Mouse (Mus musculus) CH12.LX (cell line): ENCODE data around the gene Galnt18. TPM values are rescaled to one million over a fixed set of nuclear protein-coding genes. Genes with fewer than 3 reads are reported as not detected.
A peak's percentile ranks its signal among the peaks of the same experiment; 100 is the strongest.

ENCODE experiments used
- DNase-seq: peaks from one replicate; pipeline ENCODE4 v3.0.0-alpha.2; 2013; ENCODE audit errors: extremely low read depth
- H3K27ac ChIP-seq: 2 replicates; pipeline ENCODE4 v1.5.1; 2012; ENCODE audit warnings: low read depth, mild to moderate bottlenecking, control low read depth, moderate library complexity; ENCODE audit not compliant: insufficient read depth
- H3K27me3 ChIP-seq: replicated peaks from 2 replicates; pipeline ENCODE3; 2012; ENCODE audit warnings: inconsistent platforms
- H3K36me3 ChIP-seq, 2 experiments: replicated peaks in 1 of 2; 2 replicates each; pipeline versions ENCODE3 to v1.6.1; 2012; ENCODE audit warnings: inconsistent platforms in 1 of 2, low read length in 1 of 2, mild to moderate bottlenecking in 1 of 2, mixed read lengths in 1 of 2, moderate library complexity in 1 of 2; ENCODE audit not compliant: control insufficient read depth in 1 of 2, insufficient read depth in 1 of 2
- H3K4me1 ChIP-seq, 2 experiments: 2 replicates each; pipeline ENCODE4 v1.6.1; 2012; ENCODE audit warnings: inconsistent platforms in 1 of 2, moderate library complexity in 1 of 2; ENCODE audit not compliant: insufficient read depth in 2 of 2, control insufficient read depth in 1 of 2
- H3K4me2 ChIP-seq: 2 replicates; pipeline ENCODE4 v1.6.1; 2012; ENCODE audit warnings: low read depth, mild to moderate bottlenecking, control low read depth; ENCODE audit not compliant: poor library complexity, insufficient read depth, severe bottlenecking
- H3K4me3 ChIP-seq, 3 experiments: fragments of 150-350 bp in 1 of 3; sonication (generic) in 1 of 3; replicated peaks in 1 of 3; 2 replicates each; pipeline versions ENCODE3 to v1.5.1; 2011 to 2012; ENCODE audit warnings: low read depth in 2 of 3, low read length in 2 of 3, mild to moderate bottlenecking in 2 of 3, moderate library complexity in 2 of 3, control low read depth in 1 of 3, improper control_type of control experiment in 1 of 3, inconsistent platforms in 1 of 3, mixed read lengths in 1 of 3; ENCODE audit not compliant: poor library complexity in 1 of 3
- H3K79me2 ChIP-seq: replicated peaks from 2 replicates; pipeline ENCODE4 v1.6.1; 2012; ENCODE audit warnings: mild to moderate bottlenecking, moderate library complexity; ENCODE audit not compliant: control insufficient read depth, poor library complexity, insufficient read depth, severe bottlenecking; ENCODE audit errors: extremely low read depth
- H3K9ac ChIP-seq: 2 replicates; pipeline ENCODE4 v1.6.1; 2012; ENCODE audit warnings: low read depth, mild to moderate bottlenecking, control low read depth, moderate library complexity; ENCODE audit not compliant: insufficient read depth
- H3K9me3 ChIP-seq: replicated peaks from 2 replicates; pipeline ENCODE3; 2012; ENCODE audit warnings: low read length, inconsistent platforms, mixed read lengths
- CHD1 ChIP-seq: IDR thresholded peaks from 2 replicates; pipeline ENCODE4 v1.6.1; 2012; ENCODE audit warnings: low read depth, low read length, improper control_type of control experiment, inconsistent platforms
- CTCF ChIP-seq, 2 experiments: IDR thresholded peaks in 1 of 2; conservative IDR thresholded peaks in 1 of 2; 2 replicates each; pipeline ENCODE4 v1.5.1; 2011 to 2012; ENCODE audit warnings: low read depth in 2 of 2, low read length in 2 of 2, improper control_type of control experiment in 1 of 2, inconsistent platforms in 1 of 2, mild to moderate bottlenecking in 1 of 2, moderate library complexity in 1 of 2
- GABPA ChIP-seq: IDR thresholded peaks from 2 replicates; pipeline ENCODE4 v1.6.1; 2012; ENCODE audit warnings: low read depth, low read length, improper control_type of control experiment, inconsistent platforms; ENCODE audit not compliant: insufficient replicate concordance
- MEF2A ChIP-seq: IDR thresholded peaks from 2 replicates; pipeline ENCODE4 v1.6.1; 2014; ENCODE audit warnings: low read depth, mild to moderate bottlenecking, inconsistent platforms, low read length, improper control_type of control experiment, borderline replicate concordance
- NELFE ChIP-seq: IDR thresholded peaks from 2 replicates; pipeline ENCODE4 v1.6.1; 2011; ENCODE audit warnings: low read depth, low read length, improper control_type of control experiment
- PAX5 ChIP-seq: IDR thresholded peaks from 2 replicates; pipeline ENCODE4 v1.6.1; 2012; ENCODE audit warnings: low read length, inconsistent platforms, mixed read lengths
- SMC3 ChIP-seq: IDR thresholded peaks from 2 replicates; pipeline ENCODE4 v1.6.1; 2011; ENCODE audit warnings: low read depth, low read length, improper control_type of control experiment
- TBP ChIP-seq: conservative IDR thresholded peaks from 2 replicates; pipeline ENCODE4 v1.6.1; 2011; ENCODE audit warnings: low read depth, low read length, improper control_type of control experiment
- ZMIZ1 ChIP-seq: IDR thresholded peaks from 2 replicates; pipeline ENCODE4 v1.6.1; 2012; ENCODE audit warnings: low read depth, mild to moderate bottlenecking, inconsistent platforms, low read length, improper control_type of control experiment
- dilution Hi-C: fragments of 300-500 bp; cut with MboI; formaldehyde crosslinking; loops from 2 replicates; pipeline ENCODE4 v1.14.3; 2020; ENCODE audit warnings: low sequenced_read_pairs; ENCODE audit not compliant: extremely low pct_unique_long_range_greater_than_20kb, extremely low pct_ligation_motif_present
- in situ Hi-C: fragments of 300-500 bp; cut with MboI; formaldehyde crosslinking; loops from 3 replicates; pipeline ENCODE4 v1.14.3; 2019; ENCODE audit warnings: low sequenced_read_pairs, low pct_ligation_motif_present, low pct_unique_long_range_greater_than_20kb, mixed read lengths
- polyA plus RNA-seq: library from polyadenylated mRNA; unstranded; fragments of >175 nt; gene quantifications from 2 replicates; pipeline ENCODE4 v1.2.1, GENCODE M21; 2012; ENCODE audit warnings: low read depth; ENCODE audit not compliant: insufficient read length
- total RNA-seq, 2 experiments: library from RNA; depleted of rRNA; stranded (reverse); fragments of 300-350 nt in 1 of 2; fragments of >200 nt in 1 of 2; gene quantifications; 2 replicates each; pipeline ENCODE4 v1.2.3; 2012 to 2014

Galnt18 gene
- total and polyA plus RNA-seq, 3 experiments: 0.04 TPM; not detected in 2

- in situ Hi-C loops: no loop called here
- no peaks in the 10 kb centered on the region for H3K9me3 ChIP-seq
- no peak overlapping the region for H3K27ac ChIP-seq
- TF ChIP-seq ZMIZ1: no peak
- peaks cover 64% of the 10 kb centered on the region for H3K27me3 ChIP-seq
- H3K79me2 ChIP-seq: no peaks in the 10 kb centered on the region
- no peak overlapping the region for H3K4me3 ChIP-seq
- no peak overlapping the region for H3K9ac ChIP-seq
- no peak overlapping the region for H3K4me2 ChIP-seq
- H3K36me3 ChIP-seq: no peaks in the 10 kb centered on the region
- dilution Hi-C loops: no loop called here
- no peaks in the 10 kb centered on the region for H3K4me1 ChIP-seq
- no peak for DNase-seq
These were observed 212.9 kb downstream of the Galnt18 start for GRCm38 (mm10) chr7:111566838-111567237.

GRCm38 (mm10) chr7:111563316-111564110 is 216.3 kb downstream of the Galnt18 start:
- Histone ChIP-seq H3K4me1 (no peaks in the 10 kb centered on the region), H3K36me3 (no peaks in the 10 kb centered on the region), H3K4me2 (no peak overlapping the region), H3K27ac (no peak overlapping the region), H3K27me3 (peaks cover 54% of the 10 kb centered on the region), H3K9ac (no peak overlapping the region), H3K4me3 (no peak overlapping the region), H3K79me2 (no peaks in the 10 kb centered on the region), H3K9me3 (peaks cover 8% of the 10 kb centered on the region)
- in situ Hi-C loops (no loop called here), dilution Hi-C loops (no loop called here)
- DNase-seq: no peak
- TF ChIP-seq TBP: no peak
- no peak for TF ChIP-seq GABPA
- no peak for TF ChIP-seq NELFE
- no peak for TF ChIP-seq MEF2A
- no peak for TF ChIP-seq PAX5

- H3K27ac ChIP-seq: no peak overlapping the region
- no peaks in the 10 kb centered on the region for H3K79me2 ChIP-seq
- dilution Hi-C loops (no loop called here), in situ Hi-C loops (no loop called here)
- H3K4me2 ChIP-seq: no peak overlapping the region
- peaks cover 49% of the 10 kb centered on the region for H3K27me3 ChIP-seq
- H3K9me3 ChIP-seq: peaks cover 8% of the 10 kb centered on the region
- H3K36me3 ChIP-seq: no peaks in the 10 kb centered on the region
- no peak overlapping the region for H3K9ac ChIP-seq
- H3K4me1 ChIP-seq: no peaks in the 10 kb centered on the region
- H3K4me3 ChIP-seq: no peak overlapping the region
- TF ChIP-seq CTCF (conservative IDR thresholded peaks at IDR 0.05 in 1 of 2, IDR thresholded peaks at IDR 0.05 in 1 of 2; ENCODE audit: low read depth in 2 of 2, low read length in 2 of 2): peak; percentile 13 to 35; a peak in 3 of 4 replicates
- TF ChIP-seq SMC3: no peak
- no peak for TF ChIP-seq CHD1
- DNase-seq: no peak
These were observed 219.7 kb downstream of the Galnt18 start for GRCm38 (mm10) chr7:111560097-111560496.
